Mouse (Mus musculus) CH12.LX (cell line): ENCODE measurements around the gene Pds5a. TPM values are rescaled to one million over a fixed set of nuclear protein-coding genes. Genes with fewer than 3 reads are reported as not detected.

Source experiments
- DNase-seq: peaks from one replicate; pipeline ENCODE4 v3.0.0-alpha.2; 2013; ENCODE audit errors: extremely low read depth
- H3K27ac ChIP-seq: 2 replicates; pipeline ENCODE4 v1.5.1; 2012; ENCODE audit warnings: low read depth, mild to moderate bottlenecking, control low read depth, moderate library complexity; ENCODE audit not compliant: insufficient read depth
- H3K27me3 ChIP-seq: replicated peaks from 2 replicates; pipeline ENCODE3; 2012; ENCODE audit warnings: inconsistent platforms
- H3K36me3 ChIP-seq, 2 experiments: replicated peaks in 1 of 2; 2 replicates each; pipeline versions ENCODE3 to v1.6.1; 2012; ENCODE audit warnings: inconsistent platforms in 1 of 2, low read length in 1 of 2, mild to moderate bottlenecking in 1 of 2, mixed read lengths in 1 of 2, moderate library complexity in 1 of 2; ENCODE audit not compliant: control insufficient read depth in 1 of 2, insufficient read depth in 1 of 2
- H3K4me1 ChIP-seq, 2 experiments: 2 replicates each; pipeline ENCODE4 v1.6.1; 2012; ENCODE audit warnings: inconsistent platforms in 1 of 2, moderate library complexity in 1 of 2; ENCODE audit not compliant: insufficient read depth in 2 of 2, control insufficient read depth in 1 of 2
- H3K4me2 ChIP-seq: 2 replicates; pipeline ENCODE4 v1.6.1; 2012; ENCODE audit warnings: low read depth, mild to moderate bottlenecking, control low read depth; ENCODE audit not compliant: poor library complexity, insufficient read depth, severe bottlenecking
- H3K4me3 ChIP-seq, 3 experiments: fragments of 150-350 bp in 1 of 3; sonication (generic) in 1 of 3; replicated peaks in 1 of 3; 2 replicates each; pipeline versions ENCODE3 to v1.5.1; 2011 to 2012; ENCODE audit warnings: low read depth in 2 of 3, low read length in 2 of 3, mild to moderate bottlenecking in 2 of 3, moderate library complexity in 2 of 3, control low read depth in 1 of 3, improper control_type of control experiment in 1 of 3, inconsistent platforms in 1 of 3, mixed read lengths in 1 of 3; ENCODE audit not compliant: poor library complexity in 1 of 3
- H3K79me2 ChIP-seq: replicated peaks from 2 replicates; pipeline ENCODE4 v1.6.1; 2012; ENCODE audit warnings: mild to moderate bottlenecking, moderate library complexity; ENCODE audit not compliant: control insufficient read depth, poor library complexity, insufficient read depth, severe bottlenecking; ENCODE audit errors: extremely low read depth
- H3K9ac ChIP-seq: 2 replicates; pipeline ENCODE4 v1.6.1; 2012; ENCODE audit warnings: low read depth, mild to moderate bottlenecking, control low read depth, moderate library complexity; ENCODE audit not compliant: insufficient read depth
- H3K9me3 ChIP-seq: replicated peaks from 2 replicates; pipeline ENCODE3; 2012; ENCODE audit warnings: low read length, inconsistent platforms, mixed read lengths
- BHLHE40 ChIP-seq: IDR thresholded peaks from 2 replicates; pipeline ENCODE4 v1.6.1; 2011; ENCODE audit warnings: mild to moderate bottlenecking, low read depth, low read length, improper control_type of control experiment
- CHD1 ChIP-seq: IDR thresholded peaks from 2 replicates; pipeline ENCODE4 v1.6.1; 2012; ENCODE audit warnings: low read depth, low read length, improper control_type of control experiment, inconsistent platforms
- E2F4 ChIP-seq: IDR thresholded peaks from 2 replicates; pipeline ENCODE4 v1.6.1; 2011; ENCODE audit warnings: low read depth, low read length, improper control_type of control experiment; ENCODE audit not compliant: insufficient replicate concordance
- ELF1 ChIP-seq: IDR thresholded peaks from 2 replicates; pipeline ENCODE4 v1.6.1; 2014; ENCODE audit warnings: low read depth, mild to moderate bottlenecking, inconsistent platforms, low read length, improper control_type of control experiment
- ETS1 ChIP-seq: conservative IDR thresholded peaks from 2 replicates; pipeline ENCODE4 v1.6.1; 2012; ENCODE audit warnings: low read depth, mild to moderate bottlenecking, inconsistent platforms, low read length, improper control_type of control experiment, moderate library complexity
- GABPA ChIP-seq: IDR thresholded peaks from 2 replicates; pipeline ENCODE4 v1.6.1; 2012; ENCODE audit warnings: low read depth, low read length, improper control_type of control experiment, inconsistent platforms; ENCODE audit not compliant: insufficient replicate concordance
- JUND ChIP-seq: conservative IDR thresholded peaks from 2 replicates; pipeline ENCODE4 v1.6.1; 2011; ENCODE audit warnings: low read depth, low read length, improper control_type of control experiment
- MAFK ChIP-seq: IDR thresholded peaks from 2 replicates; pipeline ENCODE4 v1.6.1; 2011; ENCODE audit warnings: low read length, improper control_type of control experiment; ENCODE audit not compliant: insufficient replicate concordance
- MAX ChIP-seq: IDR thresholded peaks from 2 replicates; pipeline ENCODE4 v1.6.1; 2011; ENCODE audit warnings: low read length, improper control_type of control experiment
- MYC ChIP-seq: IDR thresholded peaks from 2 replicates; pipeline ENCODE4 v1.6.1; 2011; ENCODE audit warnings: low read depth, mild to moderate bottlenecking, improper control_type of control experiment, low read length
- NELFE ChIP-seq: IDR thresholded peaks from 2 replicates; pipeline ENCODE4 v1.6.1; 2011; ENCODE audit warnings: low read depth, low read length, improper control_type of control experiment
- NRF1 ChIP-seq: IDR thresholded peaks from 2 replicates; pipeline ENCODE4 v1.6.1; 2014; ENCODE audit warnings: low read depth, mild to moderate bottlenecking, inconsistent platforms, low read length, improper control_type of control experiment, moderate library complexity
- SIN3A ChIP-seq: IDR thresholded peaks from 2 replicates; pipeline ENCODE4 v1.6.1; 2012; ENCODE audit warnings: low read length, improper control_type of control experiment, inconsistent platforms
- TBP ChIP-seq: conservative IDR thresholded peaks from 2 replicates; pipeline ENCODE4 v1.6.1; 2011; ENCODE audit warnings: low read depth, low read length, improper control_type of control experiment
- ZMIZ1 ChIP-seq: IDR thresholded peaks from 2 replicates; pipeline ENCODE4 v1.6.1; 2012; ENCODE audit warnings: low read depth, mild to moderate bottlenecking, inconsistent platforms, low read length, improper control_type of control experiment
- ZNF384 ChIP-seq: IDR thresholded peaks from 2 replicates; pipeline ENCODE4 v1.6.1; 2012; ENCODE audit warnings: low read depth, low read length, improper control_type of control experiment, inconsistent platforms
- dilution Hi-C: fragments of 300-500 bp; cut with MboI; formaldehyde crosslinking; loops from 2 replicates; pipeline ENCODE4 v1.14.3; 2020; ENCODE audit warnings: low sequenced_read_pairs; ENCODE audit not compliant: extremely low pct_unique_long_range_greater_than_20kb, extremely low pct_ligation_motif_present
- in situ Hi-C: fragments of 300-500 bp; cut with MboI; formaldehyde crosslinking; loops from 3 replicates; pipeline ENCODE4 v1.14.3; 2019; ENCODE audit warnings: low sequenced_read_pairs, low pct_ligation_motif_present, low pct_unique_long_range_greater_than_20kb, mixed read lengths
- polyA plus RNA-seq: library from polyadenylated mRNA; unstranded; fragments of >175 nt; gene quantifications from 2 replicates; pipeline ENCODE4 v1.2.1, GENCODE M21; 2012; ENCODE audit warnings: low read depth; ENCODE audit not compliant: insufficient read length
- total RNA-seq, 2 experiments: library from RNA; depleted of rRNA; stranded (reverse); fragments of 300-350 nt in 1 of 2; fragments of >200 nt in 1 of 2; gene quantifications; 2 replicates each; pipeline ENCODE4 v1.2.3; 2012 to 2014

The Pds5a gene
- total and polyA plus RNA-seq, 3 experiments, result 126 to 178 (median 140) TPM

DNA sequence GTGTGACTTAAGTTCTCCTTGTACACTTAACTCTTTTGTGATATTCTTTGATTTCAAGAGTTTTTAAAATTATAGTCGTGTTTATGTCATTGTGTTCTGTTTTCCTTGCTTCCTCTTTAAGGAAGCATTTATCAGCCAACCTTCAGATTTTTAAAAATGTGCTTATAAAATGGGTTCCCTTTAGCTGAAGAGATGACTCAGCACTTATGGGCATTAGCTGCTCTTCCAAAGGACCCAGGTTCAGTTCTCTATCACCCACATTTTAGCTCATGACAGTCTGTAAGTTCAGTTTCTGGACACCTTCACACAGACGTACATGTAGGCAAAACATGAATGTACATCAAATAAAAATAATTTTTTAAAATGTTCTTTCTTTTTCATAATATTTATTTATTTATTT, 105.7 kb downstream of the Pds5a start:
- H3K4me3 ChIP-seq, result no peak overlapping the region
- H3K36me3 ChIP-seq, result peaks cover 18 to 76% of the 10 kb centered on the region in 2 experiments
- no peak for DNase-seq
- H3K9me3 ChIP-seq, result no peaks in the 10 kb centered on the region
- dilution Hi-C loops, result no loop called here
- no peak overlapping the region for H3K4me2 ChIP-seq
- no peaks in the 10 kb centered on the region; the same call in 1 of the 2 replicates for H3K79me2 ChIP-seq
- H3K27me3 ChIP-seq, result no peaks in the 10 kb centered on the region
- in situ Hi-C loops, result no loop called here
- H3K4me1 ChIP-seq, result no peaks in the 10 kb centered on the region
- no peak overlapping the region for H3K9ac ChIP-seq
- TF ChIP-seq MAFK, result peak; percentile 83
- TF ChIP-seq ETS1, result no peak
- TF ChIP-seq ZNF384, result no peak
- no peak for TF ChIP-seq NRF1
- TF ChIP-seq MAX, result no peak
- TF ChIP-seq NELFE, result no peak
- H3K27ac ChIP-seq, result no peak overlapping the region

DNA sequence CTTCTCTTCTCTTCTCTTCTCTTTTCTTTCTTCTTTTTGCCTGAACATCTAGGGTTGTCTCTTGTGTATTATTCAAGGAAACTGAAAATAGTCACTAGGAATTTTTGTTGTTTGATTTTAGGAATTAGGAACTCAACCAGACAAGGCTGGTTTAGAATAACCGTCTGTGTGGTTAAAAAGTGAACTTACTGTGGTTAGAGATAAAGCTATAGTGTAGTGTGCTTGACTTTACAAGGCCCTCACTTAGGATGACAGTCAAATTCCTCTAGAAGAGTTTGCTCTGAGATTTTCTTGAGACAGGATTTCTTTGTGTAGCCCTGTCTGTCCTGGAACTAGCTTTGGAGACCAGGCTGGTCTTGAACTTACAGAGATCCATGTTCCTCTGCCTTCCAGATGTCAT, 107.9 kb downstream of the Pds5a start:
- dilution Hi-C loops, result no loop called here
- H3K36me3 ChIP-seq, result peaks cover 21 to 69% of the 10 kb centered on the region in 2 experiments
- no peak for DNase-seq
- TF ChIP-seq ETS1 (no peak), SIN3A (no peak), ELF1 (no peak), E2F4 (no peak), TBP (no peak), MYC (no peak), JUND (no peak), ZMIZ1 (no peak), MAFK (no peak), ZNF384 (no peak), GABPA (no peak), BHLHE40 (no peak), CHD1 (no peak)
- no peak overlapping the region for H3K27ac ChIP-seq
- no peaks in the 10 kb centered on the region for H3K4me1 ChIP-seq
- H3K4me3 ChIP-seq, result no peak overlapping the region
- no peaks in the 10 kb centered on the region for H3K9me3 ChIP-seq
- in situ Hi-C loops, result no loop called here
- H3K4me2 ChIP-seq, result no peak overlapping the region
- H3K79me2 ChIP-seq, result no peaks in the 10 kb centered on the region; the same call in 1 of the 2 replicates
- H3K27me3 ChIP-seq, result no peaks in the 10 kb centered on the region
- no peak overlapping the region for H3K9ac ChIP-seq
